Mouse (Mus musculus) Muller cell, postnatal 12 days (primary cell): Measurements from ENCODE around the gene Gm4894.
A peak's percentile ranks its signal among the peaks of the same experiment; 100 is the strongest.

ENCODE experiments used
- DNase-seq: peaks from one replicate; pipeline ENCODE4 v3.0.0-alpha.2; 2015; ENCODE audit errors: inconsistent ontology term

Gm4894 gene

DNA sequence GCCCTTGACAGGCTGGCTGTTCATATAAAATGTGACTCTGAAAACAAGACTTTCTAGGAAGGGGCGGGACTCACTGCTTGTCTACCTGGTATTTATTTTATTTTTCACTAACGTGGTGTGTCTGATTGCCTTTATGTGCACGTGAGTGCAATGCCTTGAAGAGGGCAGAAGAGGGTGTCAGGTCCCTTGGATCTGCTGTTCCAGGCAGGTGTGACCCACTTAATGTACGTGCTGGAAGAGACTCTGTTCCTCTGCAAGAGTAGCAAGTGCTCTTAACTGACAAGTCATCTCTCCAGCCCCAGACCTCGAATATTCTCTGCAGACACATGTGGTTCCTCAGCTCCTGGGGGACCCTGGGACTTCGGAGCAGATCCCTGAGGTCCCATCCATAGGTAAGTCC lies at the start of gene Gm4894:
Gm4894 (plus strand) TSS at position 301 of the 400 bp plus-strand sequence.
- DNase-seq = no peak

- no peak for DNase-seq
These were observed 44.0 kb upstream of the Gm4894 start for GRCm38 (mm10) chr9:49206331-49206730.

GRCm38 (mm10) chr9:49211493-49211892 lies 38.8 kb upstream of the Gm4894 start:
- DNase-seq = no peak

DNA sequence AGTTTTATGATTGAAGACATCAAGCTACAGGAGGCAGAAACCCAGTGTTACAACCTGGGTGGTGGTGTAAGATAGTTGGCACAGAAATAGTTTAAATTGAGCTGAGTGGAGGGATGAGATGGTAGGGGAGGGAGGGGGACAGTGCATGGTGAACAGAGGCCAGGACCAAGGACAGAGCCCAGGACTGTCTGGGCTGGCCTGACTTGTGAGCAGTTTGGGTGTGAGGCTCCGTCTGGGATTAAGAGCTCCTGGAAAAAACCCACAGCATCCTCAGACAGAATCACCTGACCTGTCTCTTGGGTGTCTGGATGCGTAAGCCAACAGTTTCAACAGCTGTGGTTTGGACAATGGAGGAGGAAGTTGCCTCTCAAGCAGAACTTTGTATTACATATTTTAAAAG lies 35.6 kb upstream of the Gm4894 start:
- no peak for DNase-seq

DNA sequence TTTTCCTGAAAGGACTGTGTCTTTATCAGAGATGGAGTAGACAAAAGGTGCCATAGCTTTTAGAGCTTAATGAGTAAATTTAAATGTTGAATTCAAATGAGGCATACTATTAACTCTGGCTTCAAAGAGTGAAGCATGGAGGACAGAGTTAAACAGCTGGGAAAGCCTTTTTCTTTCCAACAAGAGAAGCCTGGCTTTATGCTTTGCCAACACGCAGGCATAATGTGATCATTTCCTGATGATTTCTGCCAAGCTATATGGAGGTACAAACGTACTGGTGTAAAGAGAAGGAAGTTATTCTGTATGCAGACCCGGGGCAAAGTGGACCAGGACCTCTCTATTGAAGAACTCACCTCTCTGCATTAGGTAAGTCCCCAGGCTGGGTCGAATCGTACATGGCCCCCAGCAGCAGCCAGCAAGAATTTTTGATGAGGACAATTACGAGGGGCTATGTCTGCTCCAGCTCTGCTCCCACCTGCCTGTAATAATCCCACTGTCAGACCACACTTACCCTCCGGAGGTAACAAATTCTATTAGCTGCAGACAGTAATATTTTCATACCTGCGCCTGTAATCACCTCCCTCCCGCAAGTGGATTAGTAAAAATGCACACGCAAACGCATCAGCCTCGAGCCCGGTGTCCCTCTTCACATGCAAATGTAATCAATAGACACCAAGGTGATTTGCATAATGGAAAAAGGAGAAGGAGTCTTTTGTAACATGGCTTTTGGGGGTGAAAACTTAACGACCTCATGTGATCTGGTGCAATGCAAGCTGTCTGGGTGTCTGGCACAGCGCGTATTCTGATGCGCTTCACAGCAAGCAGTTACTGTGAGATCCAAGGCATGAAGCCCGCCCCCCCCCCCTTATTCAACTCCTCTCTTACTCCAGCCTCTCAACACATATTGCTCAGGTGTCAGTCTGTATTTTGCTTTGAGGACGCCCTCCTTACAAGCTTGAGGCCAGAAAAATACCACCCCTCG lies 32.4 kb upstream of the Gm4894 start:
- DNase-seq = no peak

DNA sequence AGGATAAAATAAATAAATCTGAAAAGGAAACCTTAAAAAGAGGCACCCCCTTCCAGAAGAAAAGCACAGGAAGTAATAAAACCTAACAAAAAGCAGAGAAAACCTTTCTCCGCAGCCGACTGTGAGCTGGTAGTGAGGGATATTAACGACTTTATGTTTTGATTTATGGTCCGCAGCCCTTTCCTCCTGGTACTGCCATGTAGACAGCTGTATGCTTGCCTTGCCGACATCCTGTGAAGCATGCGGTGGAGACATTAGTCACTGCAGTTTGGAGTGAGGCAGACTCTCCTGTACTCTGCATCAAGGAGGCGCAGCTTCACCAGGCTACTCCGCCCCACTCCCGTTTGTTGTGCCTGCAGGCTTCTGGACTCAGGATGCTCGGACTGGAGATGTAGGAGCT lies 25.8 kb upstream of the Gm4894 start:
- DNase-seq = no peak

GRCm38 (mm10) chr9:49227442-49227841 lies 22.9 kb upstream of the Gm4894 start:
- no peak for DNase-seq

- no peak for DNase-seq
These were observed 21.3 kb upstream of the Gm4894 start for GRCm38 (mm10) chr9:49229054-49229453.

GRCm38 (mm10) chr9:49246839-49247238 lies 3.5 kb upstream of the Gm4894 start:
- peak; percentile 61 for DNase-seq

DNA sequence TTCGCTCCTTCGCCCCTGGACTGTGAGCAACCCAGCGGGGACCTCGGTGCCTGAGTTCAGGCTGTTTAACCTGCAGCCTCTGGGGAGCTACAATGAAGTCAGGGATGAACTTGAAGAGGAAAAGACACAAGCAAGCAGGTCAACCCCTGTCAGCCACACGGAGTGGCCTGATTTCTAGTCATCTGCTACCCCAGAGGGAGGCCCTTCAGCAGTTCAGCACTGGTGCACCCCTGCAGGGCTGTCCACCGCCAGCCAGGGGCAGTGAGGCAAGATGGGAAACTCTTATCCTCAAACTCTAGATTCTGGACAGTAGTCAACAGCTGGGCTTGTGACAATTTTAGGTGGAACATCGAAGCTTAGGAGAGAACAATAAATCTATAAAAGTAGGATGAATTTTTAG lies 18.6 kb downstream of the Gm4894 start:
- DNase-seq = no peak

DNA sequence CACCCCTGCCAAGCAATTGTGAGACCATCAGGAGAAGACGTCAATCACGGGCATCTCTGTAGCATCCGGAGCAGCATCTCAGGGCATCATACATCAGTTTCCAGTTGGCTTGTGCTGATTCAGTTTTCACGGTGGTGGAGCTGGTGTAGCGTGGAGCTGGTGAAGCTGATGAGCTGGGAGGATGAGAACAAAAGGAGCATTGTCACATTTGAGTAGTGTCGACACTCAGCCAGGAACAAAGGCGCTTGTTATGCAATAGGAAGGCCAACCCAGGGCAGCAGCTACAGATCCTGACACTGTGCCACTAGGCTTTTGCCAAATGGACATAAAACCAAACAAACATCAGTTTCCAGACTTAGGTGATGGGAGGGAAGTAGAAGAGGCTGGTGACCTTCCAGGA lies 23.2 kb downstream of the Gm4894 start:
- peak; percentile 94 for DNase-seq

DNA sequence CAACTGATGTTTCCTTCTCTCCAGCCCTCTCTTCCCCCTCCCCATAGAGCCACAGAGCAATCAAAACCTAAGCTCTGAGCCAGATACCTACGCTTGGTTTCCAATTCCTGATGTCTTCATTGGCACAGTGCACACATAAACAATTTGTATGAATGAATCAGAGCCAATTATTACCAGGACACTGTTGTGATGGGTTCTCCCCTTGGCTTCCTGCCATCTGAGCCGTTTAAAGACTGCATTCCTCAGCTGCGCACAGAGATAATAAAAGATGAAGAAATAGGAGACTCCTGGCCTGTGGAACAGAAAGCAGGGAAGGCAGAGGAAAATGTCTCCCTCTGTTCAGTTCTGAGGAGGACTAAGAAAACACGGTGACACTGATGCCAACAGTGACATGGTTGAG lies 25.6 kb downstream of the Gm4894 start:
- peak; percentile 95 for DNase-seq

DNA sequence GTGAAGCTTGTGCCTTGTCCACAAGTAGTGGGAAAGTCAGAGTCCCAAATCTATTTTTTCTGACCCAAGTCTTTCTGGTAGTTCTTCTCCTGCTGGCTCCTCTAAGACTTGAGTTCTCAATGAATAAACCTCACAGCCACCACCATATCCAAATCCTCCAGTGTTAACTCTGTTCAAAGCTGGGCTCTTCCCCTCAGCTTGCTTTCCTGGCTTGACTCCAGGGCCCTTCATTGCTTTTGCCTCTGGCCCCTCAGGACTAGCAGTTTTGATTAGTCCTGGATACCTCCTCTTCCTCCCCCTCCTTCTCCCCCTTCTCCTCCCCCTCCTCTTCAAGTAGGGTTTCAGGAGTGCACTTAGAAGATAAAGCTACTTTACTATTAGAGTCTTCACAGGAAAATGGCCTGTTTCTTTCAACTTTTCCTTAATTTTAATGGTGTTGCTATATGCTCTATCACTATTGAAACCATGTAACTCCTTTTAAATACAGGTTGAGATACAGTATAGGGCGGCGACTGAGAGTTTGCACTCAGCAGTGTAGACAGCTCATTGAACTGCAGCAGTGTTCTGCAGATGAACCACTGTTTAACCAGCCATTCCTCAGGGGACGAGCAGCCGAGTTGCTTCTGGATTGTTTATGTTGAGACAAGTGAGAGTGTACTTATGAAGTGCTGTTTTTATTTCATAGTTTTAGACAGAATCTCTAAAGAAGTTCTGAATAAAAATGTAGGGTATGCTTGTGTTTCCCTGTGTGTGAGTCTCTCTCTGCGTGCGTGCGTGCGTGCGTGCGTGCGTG lies 26.4 kb downstream of the Gm4894 start:
- no peak for DNase-seq

- DNase-seq = peak; percentile 30
These were observed 44.8 kb downstream of the Gm4894 start for GRCm38 (mm10) chr9:49295101-49295500.

DNA sequence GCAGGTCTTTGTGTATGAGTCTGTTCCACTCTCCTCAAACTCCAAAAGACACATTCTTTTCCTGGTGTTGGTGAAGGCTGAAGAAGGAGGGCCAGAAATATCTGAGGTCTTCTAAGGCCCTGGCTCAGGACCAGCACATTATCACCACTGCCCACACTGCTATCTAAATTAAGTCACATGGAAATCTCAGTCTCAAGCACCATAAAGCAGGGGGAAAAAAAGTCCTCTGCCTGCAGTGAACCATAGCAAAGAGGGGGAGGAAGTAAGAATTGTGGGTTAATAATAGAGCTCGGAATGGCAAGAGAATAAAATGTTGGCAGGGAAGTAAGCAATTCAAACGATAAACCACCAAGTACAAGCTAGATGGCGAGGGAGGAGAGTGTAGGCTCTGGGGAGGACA lies 57.2 kb downstream of the Gm4894 start:
- DNase-seq = peak; percentile 53

DNA sequence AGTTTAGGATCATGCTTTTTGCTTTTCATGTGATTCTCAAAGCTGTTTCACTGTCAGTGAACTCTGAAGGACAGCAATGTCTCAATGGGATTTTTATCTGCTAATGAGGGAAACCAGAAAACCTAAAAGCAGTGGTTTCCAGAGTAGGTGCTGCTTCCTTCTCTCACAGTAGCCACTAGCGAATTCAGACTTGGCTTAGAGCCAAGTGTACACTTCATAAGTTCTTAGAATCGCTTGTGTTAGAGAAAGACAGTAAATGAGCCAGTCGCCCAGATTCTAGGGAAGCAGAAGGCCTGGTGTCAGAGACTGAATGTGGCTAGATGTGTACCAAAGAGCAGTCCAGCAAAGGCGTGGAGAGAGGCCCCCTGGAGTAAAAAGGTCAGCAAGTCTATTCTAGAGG lies 60.5 kb downstream of the Gm4894 start:
- no peak for DNase-seq

- no peak for DNase-seq
These were observed 68.3 kb downstream of the Gm4894 start for GRCm38 (mm10) chr9:49318638-49319037.
